Mouse (Mus musculus) kidney, postnatal 4 days (tissue): ENCODE measurements around the gene Mbnl1.

Source experiments
- DNase-seq, 2 experiments: peaks; one replicate each; pipeline ENCODE4 v3.0.0; 2021; ENCODE audit warnings: mixed read lengths in 2 of 2

The Mbnl1 gene

DNA sequence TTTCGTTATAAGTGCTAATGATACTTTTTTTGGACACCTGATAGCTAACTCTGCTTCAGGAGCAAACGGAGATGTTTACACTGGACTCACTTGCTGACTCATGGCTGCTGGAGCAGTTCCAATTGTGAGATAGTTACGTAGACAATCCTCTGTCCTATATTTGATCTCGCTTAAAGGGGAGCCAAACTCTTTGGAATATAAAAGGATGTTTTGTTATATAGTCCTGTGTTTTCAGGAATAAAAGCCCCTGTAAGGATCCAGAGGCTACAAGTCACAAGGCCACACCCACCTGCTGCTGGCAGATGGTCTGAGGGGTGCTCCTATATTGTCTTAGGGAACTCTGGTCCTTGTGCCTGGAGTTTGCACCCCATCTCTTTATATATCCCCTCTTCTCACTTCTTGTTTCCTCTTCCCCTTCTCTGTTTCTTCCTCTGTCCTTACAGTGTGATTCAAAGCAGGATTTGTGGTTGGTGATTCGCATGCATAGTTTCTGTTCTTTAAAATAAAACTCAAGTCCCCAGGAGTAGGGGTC, 97.9 kb downstream of the Mbnl1 start:
- peak; percentile 16 to 41 for DNase-seq

DNA sequence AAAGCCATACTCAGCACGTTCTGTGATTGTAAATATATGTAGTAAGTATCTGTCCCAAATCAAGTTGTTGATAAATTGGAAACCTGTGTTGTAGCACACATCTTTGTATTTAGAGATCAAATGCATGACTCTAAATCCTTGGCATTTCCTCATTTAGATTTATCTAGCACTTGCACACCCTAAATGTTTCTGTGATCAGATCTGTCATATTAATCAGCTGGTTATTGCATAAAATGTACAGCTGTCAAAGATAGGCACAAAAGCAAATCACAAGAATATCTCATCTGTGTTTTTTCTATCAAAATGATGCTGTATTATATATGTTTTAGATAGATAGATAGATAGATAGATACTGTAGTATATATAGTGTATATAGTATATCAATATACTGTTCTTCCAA, 98.9 kb downstream of the Mbnl1 start:
- no peak for DNase-seq

DNA sequence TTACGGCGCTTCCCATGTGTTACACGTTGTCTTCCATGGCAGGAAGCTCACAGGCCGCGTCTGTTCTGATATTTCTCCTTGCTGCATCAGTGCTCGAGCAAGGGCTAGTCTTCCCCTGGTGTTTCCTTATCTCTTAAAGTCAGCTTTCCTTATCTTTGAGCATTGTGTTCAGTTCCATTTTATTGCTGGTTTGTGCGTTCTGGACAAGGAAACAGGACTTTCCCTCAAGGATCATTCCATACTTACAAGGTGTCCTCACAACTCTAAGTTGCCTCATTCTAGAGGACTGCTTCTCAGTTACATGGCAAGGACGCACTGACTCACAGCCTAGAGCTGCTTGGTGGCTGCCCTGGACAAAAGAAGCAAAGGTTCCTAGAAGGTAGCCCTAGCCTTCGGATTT, 101.6 kb downstream of the Mbnl1 start:
- no peak for DNase-seq

DNA sequence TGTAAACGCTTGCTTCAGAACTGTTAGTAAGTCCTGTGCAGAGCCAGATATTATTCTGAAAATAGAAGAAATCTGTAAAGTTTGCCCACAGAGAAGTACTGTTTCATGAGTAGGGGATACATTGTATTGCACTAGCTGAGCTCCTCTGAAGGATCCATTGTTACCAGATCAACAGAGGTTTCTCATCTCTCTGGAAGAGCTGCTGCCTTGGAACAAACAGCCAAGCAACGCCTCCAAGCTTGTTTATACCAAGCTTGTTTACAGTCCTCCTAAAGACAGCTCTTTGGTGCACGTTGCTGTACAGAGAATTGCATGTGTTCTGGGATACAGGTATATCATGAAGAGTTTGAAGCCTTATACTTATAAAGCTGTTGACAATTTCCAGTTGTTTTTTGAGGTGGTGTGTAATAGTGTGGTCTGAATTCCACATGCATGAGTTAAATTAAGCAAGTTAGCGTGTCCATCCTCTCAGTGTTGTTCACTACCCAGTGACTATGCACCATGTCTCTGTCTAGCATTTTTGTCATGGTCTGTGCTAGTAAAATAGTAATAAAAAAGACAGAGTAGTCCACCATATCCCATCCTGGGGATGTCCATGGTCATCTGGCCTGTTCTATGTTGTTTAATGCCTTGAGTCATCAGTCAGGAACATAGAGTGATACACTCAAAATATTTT, 102.4 kb downstream of the Mbnl1 start:
- DNase-seq, result no peak

DNA sequence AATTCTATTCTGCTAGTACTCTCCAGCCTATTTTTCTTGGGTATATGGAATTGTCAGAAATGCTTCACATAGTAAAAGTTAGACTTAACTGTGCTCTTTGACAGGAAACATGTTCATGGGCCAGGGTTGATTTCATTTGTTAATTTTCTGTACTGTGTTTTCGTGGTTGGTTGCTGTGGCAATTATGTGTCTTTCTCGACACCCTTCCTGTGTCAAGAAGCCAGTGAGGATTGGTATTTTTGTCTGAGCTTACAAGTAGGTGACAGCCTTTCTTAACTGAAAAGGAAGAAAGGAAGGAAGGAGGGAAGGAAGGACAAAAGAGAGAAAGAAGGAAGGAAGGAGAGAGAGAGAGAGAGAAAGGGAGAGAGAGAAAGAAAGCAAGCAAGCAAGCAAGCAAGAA, 103.3 kb downstream of the Mbnl1 start:
- DNase-seq, result no peak

DNA sequence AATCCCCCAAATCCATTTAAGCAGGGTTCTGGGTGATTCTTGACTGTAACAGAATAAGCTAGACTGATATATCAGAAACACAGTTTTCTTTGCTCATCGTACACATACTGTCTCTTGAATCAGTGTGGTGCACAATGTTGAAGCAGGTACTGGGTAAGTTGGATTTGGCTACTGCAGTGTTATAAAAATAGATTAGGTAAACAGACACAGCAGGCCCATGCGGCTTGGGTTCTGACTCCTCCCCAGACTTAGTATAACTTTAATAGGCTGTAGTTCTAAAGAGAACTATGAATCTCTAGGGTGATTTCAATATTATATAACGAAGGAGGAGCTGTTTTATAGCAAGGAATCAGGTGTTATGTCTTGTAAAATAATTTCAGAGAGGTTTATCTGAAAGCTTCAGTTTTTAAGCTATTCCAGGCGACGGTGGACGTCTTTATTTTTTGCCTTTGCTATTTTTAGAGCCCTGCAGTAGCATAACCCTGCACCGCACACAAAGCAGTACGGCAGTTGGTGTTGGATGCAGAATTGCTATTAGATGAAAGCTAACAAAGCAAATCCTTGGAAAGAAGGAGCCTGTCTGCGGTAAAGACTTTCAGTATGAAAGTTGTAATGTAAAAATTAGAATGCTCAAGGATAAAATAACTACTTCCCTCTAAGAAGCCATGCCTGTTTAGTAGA, 103.9 kb downstream of the Mbnl1 start:
- DNase-seq, result no peak

DNA sequence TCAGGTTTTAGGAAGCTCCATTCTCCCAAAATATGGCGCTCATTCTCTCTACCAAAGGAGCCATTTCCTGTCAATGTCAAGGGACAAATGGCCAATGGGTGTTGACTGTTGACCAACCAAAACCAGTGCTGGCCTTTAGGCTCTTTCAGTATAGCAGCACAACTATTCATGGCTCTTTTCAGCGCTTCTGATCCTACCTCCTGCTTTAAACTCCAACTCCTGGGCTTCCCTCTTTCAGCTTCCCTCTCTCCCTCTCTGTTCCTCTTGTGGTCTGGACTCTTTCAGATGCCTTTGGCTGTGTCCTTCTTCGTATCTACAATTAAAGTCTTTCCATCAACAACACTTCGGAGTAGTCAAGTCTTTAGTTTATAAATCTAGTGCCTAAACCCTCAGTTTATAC, 107.2 kb downstream of the Mbnl1 start:
- no peak for DNase-seq

DNA sequence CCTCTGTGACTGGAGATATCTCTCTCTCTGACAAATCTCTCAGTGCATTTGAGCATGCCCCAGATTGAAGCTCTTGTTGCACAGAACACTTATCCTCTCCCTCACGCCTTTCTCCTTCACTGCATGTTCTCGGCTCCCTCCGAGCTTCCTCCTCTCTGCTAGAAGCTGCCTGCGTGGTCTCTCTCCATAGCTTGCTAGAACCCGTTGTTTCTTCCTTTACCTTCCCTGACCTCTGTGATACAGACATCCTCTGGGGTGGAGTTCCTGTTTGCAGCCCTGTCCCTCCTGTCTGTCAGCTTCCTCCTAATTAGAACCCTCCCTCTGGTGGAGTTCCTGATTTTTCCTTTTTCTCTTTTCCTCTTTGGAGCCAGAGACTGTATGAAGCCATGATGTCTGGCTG, 108.1 kb downstream of the Mbnl1 start:
- no peak for DNase-seq

DNA sequence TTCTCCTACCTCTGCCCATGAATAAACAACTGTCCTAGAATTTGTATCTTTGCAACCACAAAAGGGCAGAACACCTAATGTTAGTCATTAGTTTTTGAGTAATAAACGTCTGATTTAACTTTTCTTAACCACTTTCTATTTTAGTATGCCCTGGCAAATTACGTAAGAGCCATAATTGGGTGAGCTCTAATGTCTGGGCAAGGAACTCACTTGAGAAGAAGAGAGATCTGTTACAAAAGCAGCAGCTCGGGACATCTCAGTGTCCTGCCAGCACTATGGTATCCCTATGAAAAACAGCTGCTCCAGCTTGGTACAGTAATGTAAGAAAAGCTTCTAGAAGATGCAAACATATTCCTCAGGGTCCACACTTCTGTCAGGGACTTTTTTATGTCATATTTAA, 109.5 kb downstream of the Mbnl1 start:
- DNase-seq, result no peak

DNA sequence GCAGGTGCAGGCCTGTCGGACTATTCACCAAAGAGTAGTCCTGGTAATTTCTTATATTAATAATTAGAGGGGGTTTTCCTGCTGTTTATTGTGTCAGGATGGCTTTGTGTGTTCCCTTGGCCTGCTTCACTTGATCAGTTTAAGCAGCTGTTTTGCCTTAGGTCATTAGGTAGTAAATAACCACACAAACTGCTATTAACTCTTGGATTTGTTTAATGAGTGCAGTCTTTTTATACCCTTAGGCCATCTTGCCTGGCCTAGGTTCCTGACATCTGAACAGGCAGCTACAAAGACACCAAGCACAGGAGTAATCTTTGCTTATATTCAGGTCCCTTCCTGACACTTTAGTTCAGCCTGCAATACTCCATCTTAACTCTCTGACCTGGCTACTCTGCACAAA, 110.0 kb downstream of the Mbnl1 start:
- DNase-seq, result no peak

DNA sequence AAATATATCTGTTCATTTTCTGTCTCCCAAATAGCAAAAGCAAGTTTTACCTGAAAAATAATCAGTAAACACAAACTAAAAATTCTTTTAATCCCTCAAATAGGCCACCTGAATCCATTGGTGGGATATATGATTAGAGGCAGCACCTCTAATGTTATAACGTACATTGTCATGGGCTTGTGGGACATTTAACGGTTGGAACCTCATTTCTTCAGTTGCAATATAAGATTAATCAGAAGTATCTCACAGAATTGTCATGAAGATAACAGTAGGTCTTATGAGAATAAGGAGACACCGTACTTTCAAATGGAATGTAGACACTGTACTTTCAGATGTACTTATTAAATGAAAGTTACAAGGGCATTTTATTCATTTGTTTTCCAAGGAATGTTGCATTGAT, 112.1 kb downstream of the Mbnl1 start:
- DNase-seq, result no peak

DNA sequence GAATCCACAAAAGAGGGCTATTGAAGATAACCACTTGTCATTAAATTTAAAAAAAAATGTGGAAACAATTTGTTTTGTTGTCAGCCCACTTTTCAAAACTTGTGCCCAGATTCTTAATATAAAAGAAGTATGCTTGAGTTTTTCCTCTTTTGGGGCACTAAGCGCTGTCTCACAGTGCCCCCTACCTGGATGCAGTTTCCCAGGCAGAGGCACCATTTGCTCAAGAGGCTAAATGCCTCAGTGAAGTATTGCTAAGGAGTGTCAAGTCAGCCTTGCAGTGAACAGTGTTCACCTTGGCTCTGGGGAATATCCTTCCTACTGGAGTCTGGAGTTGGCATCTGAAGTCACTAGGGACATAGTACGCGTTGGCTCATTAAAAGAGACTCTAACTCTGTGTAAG, 113.4 kb downstream of the Mbnl1 start:
- no peak for DNase-seq

DNA sequence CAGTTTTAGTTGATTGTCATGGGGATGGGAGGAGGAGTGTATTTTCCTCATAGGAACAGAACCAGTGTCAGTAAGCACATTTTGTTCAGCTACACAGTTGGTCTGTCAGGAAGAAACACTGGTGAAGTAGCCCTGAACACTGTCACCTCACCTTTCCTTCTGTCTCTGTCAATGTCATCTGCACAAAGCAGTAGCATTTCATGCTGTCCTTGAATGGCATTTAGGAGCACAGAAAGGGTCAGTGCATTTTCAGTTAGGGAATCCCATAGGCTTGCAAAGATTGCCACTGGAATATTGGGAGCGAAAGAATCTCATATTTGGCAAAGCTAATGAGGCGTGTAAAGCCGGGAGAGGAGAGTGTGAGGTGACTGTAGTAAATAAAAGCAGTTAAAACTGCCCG, 114.5 kb downstream of the Mbnl1 start:
- no peak for DNase-seq

DNA sequence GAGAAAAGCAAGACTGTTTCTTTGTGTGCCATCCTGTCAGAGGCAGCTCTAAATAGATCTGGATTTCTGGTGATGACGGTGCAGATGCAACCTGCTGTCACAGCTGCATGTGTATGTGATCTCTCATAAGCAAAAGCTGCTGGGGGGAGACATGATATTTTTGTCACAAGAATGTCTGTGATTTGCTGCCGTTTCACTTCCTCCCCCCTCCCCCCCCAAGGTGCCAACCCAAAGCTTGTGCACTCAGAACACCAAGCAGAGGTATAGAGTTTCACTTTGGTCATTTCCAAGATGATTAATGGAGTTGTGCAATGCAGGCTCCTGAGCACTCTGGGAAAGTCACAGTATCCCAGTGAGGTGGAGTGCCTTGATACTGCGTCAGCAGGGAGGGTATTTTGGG, 116.7 kb downstream of the Mbnl1 start:
- DNase-seq, result no peak

DNA sequence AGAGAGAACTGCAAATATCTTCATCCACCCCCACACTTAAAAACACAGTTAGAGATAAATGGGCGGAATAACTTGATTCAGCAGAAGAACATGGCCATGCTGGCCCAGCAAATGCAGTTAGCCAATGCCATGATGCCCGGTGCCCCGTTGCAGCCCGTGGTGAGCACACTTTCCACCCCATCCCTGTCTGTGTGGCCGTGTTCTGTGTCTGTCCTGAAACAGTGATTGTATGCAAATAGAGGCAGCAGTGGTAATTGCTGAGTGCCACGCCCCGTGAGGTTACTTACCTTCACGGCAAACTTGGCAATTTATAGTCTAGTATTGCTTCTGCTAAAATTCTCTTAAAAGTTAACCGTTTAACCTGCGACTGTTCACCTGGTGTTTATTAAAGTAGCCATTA, 123.0 kb downstream of the Mbnl1 start:
- DNase-seq, result no peak

DNA sequence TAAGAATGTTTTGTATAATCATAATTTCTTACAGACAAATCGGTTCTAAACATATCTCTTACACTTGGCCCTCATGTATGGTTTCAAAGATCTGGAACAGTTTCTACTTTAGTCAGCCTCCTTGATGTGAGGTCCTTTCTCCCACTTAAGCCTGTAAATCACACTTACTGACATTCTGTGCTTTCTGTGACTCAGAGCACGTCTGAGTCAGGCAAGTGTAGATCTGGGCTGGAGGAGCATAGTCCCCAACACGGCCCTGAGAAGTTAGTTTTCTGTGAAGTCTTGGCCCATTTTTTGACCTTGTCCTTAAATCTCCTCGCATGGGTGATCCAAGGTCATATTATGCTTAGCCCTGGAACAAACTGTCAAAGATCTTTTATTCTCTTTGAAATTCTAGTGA, 124.4 kb downstream of the Mbnl1 start:
- DNase-seq, result no peak

DNA sequence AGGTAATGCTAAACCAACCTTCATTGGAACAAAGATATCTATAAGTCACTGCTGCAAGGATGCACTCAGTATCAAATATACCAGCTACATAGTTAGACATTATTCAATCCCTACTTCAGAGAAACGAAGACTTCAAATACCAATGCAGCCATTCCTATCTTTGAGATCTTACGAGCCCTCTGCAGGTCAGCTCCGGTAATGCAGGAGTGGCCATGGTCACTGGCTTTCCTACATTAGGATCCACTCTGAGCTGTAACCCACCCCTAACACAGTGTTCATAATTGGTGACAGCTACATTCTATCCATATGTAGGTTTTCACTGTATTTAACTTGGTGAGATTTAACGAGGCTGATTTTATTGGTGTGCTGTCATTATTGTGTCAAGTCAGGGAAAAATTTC, 129.1 kb downstream of the Mbnl1 start:
- DNase-seq, result peak; percentile 88 to 90

DNA sequence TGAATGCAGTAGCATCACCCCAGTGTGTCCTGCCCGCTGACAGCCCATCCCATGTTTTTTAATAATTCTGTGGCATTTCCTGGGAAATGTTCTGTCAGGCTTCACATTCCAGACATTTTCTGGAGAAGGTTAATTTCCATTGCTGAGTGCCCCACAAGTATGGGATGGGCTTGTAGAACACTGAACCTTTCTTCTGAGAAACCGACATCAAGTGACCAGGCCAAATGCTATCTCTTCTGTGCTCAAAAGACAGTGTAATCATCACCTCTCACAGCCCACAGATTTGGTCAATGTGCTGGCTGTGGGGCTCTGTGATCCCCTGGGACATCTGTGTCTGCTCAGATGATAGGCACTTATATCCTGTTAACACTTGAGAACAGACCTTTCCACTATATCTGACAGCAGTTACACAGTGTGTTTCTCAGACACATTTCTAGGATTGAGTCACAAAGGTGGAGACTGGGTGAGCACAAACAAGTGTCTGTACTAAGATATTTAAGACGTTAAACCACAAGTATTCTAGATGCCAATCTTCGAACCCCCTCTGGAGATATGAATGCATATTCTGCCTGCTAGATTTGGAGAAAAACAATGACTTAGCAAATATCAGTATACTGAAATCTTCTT, 130.4 kb downstream of the Mbnl1 start:
- no peak for DNase-seq

DNA sequence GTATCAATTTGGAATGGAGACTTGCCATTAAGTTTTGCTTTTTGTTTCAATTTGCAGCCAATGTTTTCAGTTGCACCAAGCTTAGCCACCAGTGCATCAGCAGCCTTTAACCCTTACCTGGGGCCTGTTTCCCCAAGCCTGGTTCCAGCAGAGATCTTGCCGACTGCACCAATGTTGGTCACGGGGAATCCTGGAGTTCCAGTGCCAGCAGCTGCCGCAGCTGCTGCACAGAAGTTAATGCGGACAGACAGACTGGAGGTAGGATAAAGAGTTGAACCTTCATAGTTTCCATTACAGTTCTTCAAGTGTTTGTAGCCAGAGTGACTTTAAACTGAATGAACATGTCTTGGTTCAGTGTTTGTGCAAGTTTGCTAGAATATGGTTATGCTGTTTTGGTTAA, 131.0 kb downstream of the Mbnl1 start:
- DNase-seq, result no peak

DNA sequence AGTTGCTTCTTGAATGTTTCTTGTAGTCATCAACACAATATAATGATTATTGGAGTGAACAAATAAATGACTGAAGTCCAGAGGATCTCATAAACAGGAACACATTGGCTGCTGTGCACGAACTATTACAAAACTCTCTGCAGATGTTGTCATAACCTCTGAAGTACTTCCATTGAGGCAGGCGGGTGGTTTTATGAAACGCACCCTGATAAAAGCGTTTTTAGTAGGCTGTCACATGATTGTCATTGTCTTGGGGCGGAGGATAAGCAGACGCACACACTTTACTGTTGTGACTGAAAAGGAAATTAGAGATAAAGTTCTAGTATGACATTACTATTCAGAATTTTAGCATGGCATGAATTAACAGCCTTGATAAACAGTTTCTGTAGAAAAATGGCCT, 131.6 kb downstream of the Mbnl1 start:
- DNase-seq, result no peak

DNA sequence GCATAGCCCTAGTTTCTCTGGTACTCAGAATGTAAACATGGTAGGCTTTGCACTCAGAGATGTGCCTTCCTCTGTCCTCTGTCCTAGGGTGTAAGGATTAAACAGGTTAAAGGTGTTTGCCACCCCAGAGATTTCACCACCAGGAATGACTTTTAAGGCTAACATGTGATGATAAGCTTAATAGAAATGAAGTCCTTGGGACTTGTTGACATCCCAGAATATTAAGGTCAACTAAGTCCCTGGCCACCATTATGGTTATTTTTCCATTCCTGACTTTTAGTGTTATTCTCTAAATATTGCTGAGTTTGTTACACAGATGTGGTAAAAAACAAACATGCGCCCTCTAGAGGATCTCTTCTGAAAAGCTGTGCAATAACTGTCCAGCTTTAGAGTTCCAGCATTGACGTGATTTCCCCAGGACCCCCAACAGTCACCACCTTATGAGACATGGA, 136.3 kb downstream of the Mbnl1 start:
- DNase-seq, result no peak

DNA sequence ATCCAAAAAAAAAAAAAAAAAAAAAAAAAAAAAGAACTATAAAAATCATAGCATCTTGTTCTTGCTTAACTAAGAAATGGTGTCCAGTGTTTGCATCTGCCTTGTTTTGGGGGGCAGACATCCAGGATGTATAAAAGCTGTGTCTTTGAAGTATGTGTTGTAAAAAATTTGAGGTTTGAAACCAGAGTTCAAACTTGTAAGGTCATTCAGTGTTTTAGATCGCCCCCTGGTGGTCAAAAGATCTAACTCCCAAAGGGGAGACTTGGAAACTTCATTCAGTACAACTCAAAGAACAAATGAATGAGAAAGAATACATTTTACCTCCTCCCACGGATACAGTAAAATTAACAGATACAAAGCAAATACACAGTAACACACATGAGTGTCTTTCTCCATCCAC, 139.2 kb downstream of the Mbnl1 start:
- DNase-seq, result peak; percentile 34 to 57

DNA sequence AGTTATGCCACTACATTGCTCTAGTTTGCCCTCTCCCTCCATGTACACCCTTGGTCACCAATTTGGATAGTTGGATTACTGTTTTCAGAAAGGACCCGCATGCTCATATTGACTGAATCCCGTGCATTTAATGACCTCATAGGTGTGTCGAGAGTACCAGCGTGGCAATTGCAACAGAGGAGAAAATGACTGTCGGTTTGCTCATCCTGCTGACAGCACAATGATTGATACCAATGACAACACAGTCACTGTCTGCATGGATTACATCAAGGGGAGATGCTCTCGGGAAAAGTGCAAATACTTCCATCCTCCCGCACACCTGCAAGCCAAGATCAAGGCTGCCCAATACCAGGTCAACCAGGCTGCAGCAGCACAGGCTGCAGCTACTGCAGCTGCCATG, 140.5 kb downstream of the Mbnl1 start:
- DNase-seq, result no peak

DNA sequence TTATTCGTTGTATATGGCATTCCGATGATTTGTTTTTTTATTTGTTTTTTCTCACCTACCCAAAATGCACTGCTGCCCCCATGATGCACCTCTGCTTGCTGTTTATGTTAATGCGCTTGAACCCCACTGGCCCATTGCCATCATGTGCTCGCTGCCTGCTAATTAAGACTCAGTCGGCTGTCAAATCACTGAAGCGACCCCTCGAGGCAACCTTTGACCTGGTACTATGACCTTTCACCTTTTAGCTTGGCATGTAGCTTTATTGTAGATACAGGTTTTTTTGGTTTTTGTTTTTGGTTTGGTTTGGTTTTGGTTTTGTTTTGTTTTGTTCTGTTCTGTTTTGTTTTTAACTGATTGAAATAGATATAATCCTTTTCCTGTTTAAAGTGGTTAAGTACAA, 141.9 kb downstream of the Mbnl1 start:
- no peak for DNase-seq
